Mouse (Mus musculus) G1E (cell line): ENCODE measurements around the gene Gm49337.

Experiments
- CTCF ChIP-seq: IDR thresholded peaks from 2 replicates; pipeline ENCODE4 v1.5.1; 2012; ENCODE audit warnings: low read depth, low read length, inconsistent platforms, mixed read lengths
- GATA1 ChIP-seq: IDR thresholded peaks from 2 replicates; pipeline ENCODE4 v1.6.1; 2012; ENCODE audit warnings: borderline replicate concordance, low read length, inconsistent platforms, mixed read lengths
- GATA2 ChIP-seq: IDR thresholded peaks from 2 replicates; pipeline ENCODE4 v1.6.1; 2012; ENCODE audit warnings: low read depth, low read length, inconsistent platforms, borderline replicate concordance
- POLR2AphosphoS5 ChIP-seq: IDR thresholded peaks from 2 replicates; pipeline ENCODE4 v1.6.1; 2012; ENCODE audit warnings: low read depth, low read length, inconsistent platforms; ENCODE audit not compliant: insufficient replicate concordance
- TAL1 ChIP-seq: conservative IDR thresholded peaks from 2 replicates; pipeline ENCODE4 v1.6.1; 2012; ENCODE audit warnings: low read depth, low read length, inconsistent platforms, mixed read lengths

DNA sequence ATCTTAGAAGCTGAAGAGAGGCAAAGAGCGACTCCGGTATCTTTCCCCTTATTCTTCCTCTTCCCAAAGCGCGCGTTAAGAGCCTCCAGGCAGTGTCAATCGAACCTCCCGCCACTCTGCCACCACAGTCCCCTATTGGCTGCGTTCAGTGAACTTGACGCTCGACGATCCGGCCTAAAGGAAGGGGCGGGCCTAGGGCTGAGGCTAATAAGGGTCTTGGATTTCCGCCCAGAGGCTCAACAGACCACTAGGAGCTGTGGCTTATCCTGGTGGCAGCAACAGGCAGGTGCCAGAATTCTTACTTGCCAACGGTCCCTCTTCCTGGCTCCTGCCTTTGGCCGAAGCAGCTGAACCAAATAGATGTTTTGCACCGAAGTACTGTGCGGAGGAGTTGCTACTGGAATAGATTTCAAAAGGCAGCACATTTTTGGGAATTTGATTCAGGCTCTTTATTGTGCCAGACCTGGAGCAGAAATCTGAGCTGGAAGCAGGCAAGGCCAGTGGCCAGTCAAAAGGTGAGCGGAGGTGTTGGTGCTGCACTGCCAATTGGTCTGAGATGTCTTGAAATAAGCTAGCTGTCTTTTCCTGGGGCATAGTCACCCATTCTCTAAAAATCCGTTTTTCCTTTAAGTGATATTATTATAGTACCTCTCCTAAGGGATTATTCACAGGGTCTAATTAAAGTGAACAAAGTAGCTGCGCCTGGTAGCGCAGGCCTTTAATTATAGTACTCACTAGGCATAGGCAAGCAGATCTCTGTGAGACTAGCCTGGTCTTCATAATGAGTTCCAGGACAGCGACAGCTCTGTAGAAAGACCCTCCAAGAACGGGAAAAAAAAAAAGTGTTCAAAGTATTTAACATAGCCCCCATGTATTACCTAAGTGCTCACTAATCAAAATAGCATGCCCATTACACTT is 49.3 kb upstream of the Gm49337 start, which contains the start of the genes Rad54l and Pomgnt1:
- no peak for TF ChIP-seq CTCF
- TF ChIP-seq GATA1: no peak
- TF ChIP-seq TAL1: no peak
- no peak for TF ChIP-seq POLR2AphosphoS5
- no peak for TF ChIP-seq GATA2
